Mouse (Mus musculus): Measurements from ENCODE around the gene Negr1. TPM values are rescaled to one million over a fixed set of nuclear protein-coding genes. Genes with fewer than 3 reads are reported as not detected.

Negr1 gene
- total and polyA plus RNA-seq, 3 experiments: 0.65 to 1.1 (median 1.1) TPM

GRCm38 (mm10) chr3:156925102-156925501, 363.5 kb downstream of the Negr1 start:
- no peaks in the 10 kb centered on the region for H3K27me3 ChIP-seq (ENCODE audit: control insufficient read depth, insufficient read depth, low read length)
- WGBS: 82% methylated on average over 5 of the region's 5 CpGs
- no peak for TF ChIP-seq POLR2A (IDR thresholded peaks at IDR 0.05; ENCODE audit: insufficient read depth, low read depth, low read length)
- no peaks in the 10 kb centered on the region for H3K79me2 ChIP-seq (replicated peaks; ENCODE audit: control insufficient read depth, insufficient read depth, low read length)
- intact Hi-C loops (cut with DNase I): no loop called here
- no peak overlapping the region for H3K4me3 ChIP-seq
- H3K36me3 ChIP-seq (ENCODE audit: control insufficient read depth, insufficient read depth, low read length): no peaks in the 10 kb centered on the region
- H3K4me1 ChIP-seq (ENCODE audit: control insufficient read depth, insufficient read depth, low read length): no peaks in the 10 kb centered on the region
- no peak overlapping the region for H3K27ac ChIP-seq
- DNase-seq: no peak
- H3K9ac ChIP-seq (ENCODE audit: low read depth, low read length): no peak overlapping the region

DNA sequence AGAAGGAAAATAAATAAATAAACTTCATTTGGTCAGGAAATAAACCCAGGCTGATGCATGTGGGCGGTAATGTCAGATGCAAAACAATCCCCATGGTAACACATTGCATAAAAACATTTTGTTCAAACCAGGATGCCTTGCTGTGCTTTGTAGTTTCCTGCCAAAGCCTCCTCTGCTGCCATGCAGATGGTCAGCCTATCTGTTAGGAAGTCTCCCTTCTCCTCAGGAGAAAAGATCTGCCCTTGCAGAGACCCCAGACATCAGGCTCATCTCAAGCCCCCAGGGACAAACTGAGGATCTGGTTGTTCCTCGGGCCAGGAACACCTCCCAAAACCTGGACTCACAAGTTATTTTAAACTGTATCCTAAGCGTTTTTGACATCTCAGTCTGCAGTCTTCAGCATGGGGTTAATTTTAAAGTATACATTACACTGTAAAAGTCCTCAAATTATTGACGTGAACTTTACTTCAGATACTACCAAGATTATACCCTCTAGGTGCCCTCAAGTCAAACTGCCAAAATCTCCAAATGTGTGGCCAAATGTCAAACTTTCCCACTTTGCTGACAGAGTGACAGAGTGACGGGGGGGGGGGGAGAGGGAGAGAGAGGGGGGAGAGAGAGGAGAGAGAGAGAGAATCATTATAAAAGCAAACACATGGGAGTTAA, 366.9 kb downstream of the Negr1 start:
- no peaks in the 10 kb centered on the region for H3K4me1 ChIP-seq (ENCODE audit: control insufficient read depth, insufficient read depth, low read length)
- H3K4me3 ChIP-seq: no peak overlapping the region
- H3K27ac ChIP-seq: no peak overlapping the region
- peak in 1 of 2 experiments; percentile 20 for DNase-seq
- no peak overlapping the region for H3K9ac ChIP-seq (ENCODE audit: low read depth, low read length)
- H3K36me3 ChIP-seq (ENCODE audit: control insufficient read depth, insufficient read depth, low read length): no peaks in the 10 kb centered on the region
- H3K79me2 ChIP-seq (replicated peaks; ENCODE audit: control insufficient read depth, insufficient read depth, low read length): no peaks in the 10 kb centered on the region
- intact Hi-C loops (cut with DNase I): no loop called here
- H3K27me3 ChIP-seq (ENCODE audit: control insufficient read depth, insufficient read depth, low read length): no peaks in the 10 kb centered on the region
- WGBS: 41% methylated on average over 5 of the region's 5 CpGs
- TF ChIP-seq CTCF (IDR thresholded peaks at IDR 0.05) (no peak), EP300 (IDR thresholded peaks at IDR 0.05; ENCODE audit: insufficient read depth, low read depth, low read length) (no peak), POLR2A (IDR thresholded peaks at IDR 0.05; ENCODE audit: insufficient read depth, low read depth, low read length) (no peak)

- WGBS: 72% methylated on average over 3 of the region's 3 CpGs
- no peaks in the 10 kb centered on the region for H3K79me2 ChIP-seq (replicated peaks; ENCODE audit: control insufficient read depth, insufficient read depth, low read length)
- H3K9ac ChIP-seq (ENCODE audit: low read depth, low read length): no peak overlapping the region
- intact Hi-C loops (cut with DNase I): no loop called here
- H3K27ac ChIP-seq: no peak overlapping the region
- no peak overlapping the region for H3K4me3 ChIP-seq
- H3K4me1 ChIP-seq (ENCODE audit: control insufficient read depth, insufficient read depth, low read length): no peaks in the 10 kb centered on the region
- DNase-seq: no peak
- TF ChIP-seq POLR2A (IDR thresholded peaks at IDR 0.05; ENCODE audit: insufficient read depth, low read depth, low read length) (no peak), EP300 (IDR thresholded peaks at IDR 0.05; ENCODE audit: insufficient read depth, low read depth, low read length) (no peak), CTCF (IDR thresholded peaks at IDR 0.05) (no peak)
- H3K36me3 ChIP-seq (ENCODE audit: control insufficient read depth, insufficient read depth, low read length): no peaks in the 10 kb centered on the region
- no peaks in the 10 kb centered on the region for H3K27me3 ChIP-seq (ENCODE audit: control insufficient read depth, insufficient read depth, low read length)
Measured at GRCm38 (mm10) chr3:156929062-156929397, 367.4 kb downstream of the Negr1 start.

GRCm38 (mm10) chr3:156929677-156930440, 368.3 kb downstream of the Negr1 start:
- TF ChIP-seq POLR2A (IDR thresholded peaks at IDR 0.05; ENCODE audit: insufficient read depth, low read depth, low read length): no peak
- TF ChIP-seq CTCF (IDR thresholded peaks at IDR 0.05): no peak
- TF ChIP-seq EP300 (IDR thresholded peaks at IDR 0.05; ENCODE audit: insufficient read depth, low read depth, low read length): no peak
- Histone ChIP-seq H3K79me2 (replicated peaks; ENCODE audit: control insufficient read depth, insufficient read depth, low read length) (no peaks in the 10 kb centered on the region), H3K36me3 (ENCODE audit: control insufficient read depth, insufficient read depth, low read length) (no peaks in the 10 kb centered on the region), H3K9ac (ENCODE audit: low read depth, low read length) (no peak overlapping the region), H3K4me3 (no peak overlapping the region), H3K27me3 (ENCODE audit: control insufficient read depth, insufficient read depth, low read length) (no peaks in the 10 kb centered on the region), H3K4me1 (ENCODE audit: control insufficient read depth, insufficient read depth, low read length) (no peaks in the 10 kb centered on the region), H3K27ac (no peak overlapping the region)
- 58% methylated on average over 2 of the region's 2 CpGs for WGBS
- DNase-seq: no peak
- intact Hi-C loops (cut with DNase I): no loop called here

- no peak for DNase-seq
- 92% methylated on average over 2 of the region's 2 CpGs for WGBS
- Histone ChIP-seq H3K4me3 (no peak overlapping the region), H3K79me2 (replicated peaks; ENCODE audit: control insufficient read depth, insufficient read depth, low read length) (no peaks in the 10 kb centered on the region), H3K27ac (no peak overlapping the region), H3K9ac (ENCODE audit: low read depth, low read length) (no peak overlapping the region), H3K4me1 (ENCODE audit: control insufficient read depth, insufficient read depth, low read length) (no peaks in the 10 kb centered on the region), H3K36me3 (ENCODE audit: control insufficient read depth, insufficient read depth, low read length) (no peaks in the 10 kb centered on the region), H3K27me3 (ENCODE audit: control insufficient read depth, insufficient read depth, low read length) (no peaks in the 10 kb centered on the region)
- TF ChIP-seq POLR2A (IDR thresholded peaks at IDR 0.05; ENCODE audit: insufficient read depth, low read depth, low read length): no peak
- no peak for TF ChIP-seq EP300 (IDR thresholded peaks at IDR 0.05; ENCODE audit: insufficient read depth, low read depth, low read length)
- no peak for TF ChIP-seq CTCF (IDR thresholded peaks at IDR 0.05)
- intact Hi-C loops (cut with DNase I): no loop called here
Measured at GRCm38 (mm10) chr3:156931011-156931410, 369.4 kb downstream of the Negr1 start.

DNA sequence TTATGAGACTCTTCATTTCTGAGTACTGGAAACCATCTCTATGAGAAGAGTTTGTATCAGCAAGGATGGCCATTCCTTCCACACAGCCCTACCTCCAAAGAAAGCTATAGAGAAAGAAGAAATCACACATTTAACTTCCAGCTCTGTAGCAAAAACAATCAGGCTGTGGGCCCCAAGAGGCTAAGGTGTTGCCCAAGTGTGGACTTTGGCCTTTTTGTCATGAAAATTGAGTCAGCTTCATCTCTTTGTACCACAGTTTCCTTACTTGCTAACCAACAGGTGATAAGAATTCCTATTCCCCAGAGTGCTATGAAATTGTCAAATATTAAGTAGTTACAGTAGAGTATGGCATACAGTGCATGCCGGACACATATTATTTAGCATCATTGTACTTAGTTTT, 369.9 kb downstream of the Negr1 start:
- no peak overlapping the region for H3K27ac ChIP-seq
- H3K9ac ChIP-seq (ENCODE audit: low read depth, low read length): no peak overlapping the region
- no peak for DNase-seq
- no peaks in the 10 kb centered on the region for H3K79me2 ChIP-seq (replicated peaks; ENCODE audit: control insufficient read depth, insufficient read depth, low read length)
- H3K36me3 ChIP-seq (ENCODE audit: control insufficient read depth, insufficient read depth, low read length): no peaks in the 10 kb centered on the region
- intact Hi-C loops (cut with DNase I): no loop called here
- H3K27me3 ChIP-seq (ENCODE audit: control insufficient read depth, insufficient read depth, low read length): no peaks in the 10 kb centered on the region
- H3K4me3 ChIP-seq: no peak overlapping the region
- no peak for TF ChIP-seq POLR2A (IDR thresholded peaks at IDR 0.05; ENCODE audit: insufficient read depth, low read depth, low read length)
- no peak for TF ChIP-seq EP300 (IDR thresholded peaks at IDR 0.05; ENCODE audit: insufficient read depth, low read depth, low read length)
- TF ChIP-seq CTCF (IDR thresholded peaks at IDR 0.05): no peak
- no peaks in the 10 kb centered on the region for H3K4me1 ChIP-seq (ENCODE audit: control insufficient read depth, insufficient read depth, low read length)
- WGBS: 90% methylated on average over 1 of the region's 1 CpGs

Data from heart, adult 2 months (tissue).